Mouse (Mus musculus) liver, embryonic 14.5 days (tissue): Measurements from ENCODE around the gene Heatr5a.

Experiments
- CTCF ChIP-seq: IDR thresholded peaks from 2 replicates; pipeline ENCODE4 v1.5.1; 2016; ENCODE audit warnings: antibody characterized with exemption, low read depth, control low read depth
- EP300 ChIP-seq: IDR thresholded peaks from 2 replicates; pipeline ENCODE4 v1.6.1; 2016; ENCODE audit warnings: antibody characterized with exemption, low read depth

DNA sequence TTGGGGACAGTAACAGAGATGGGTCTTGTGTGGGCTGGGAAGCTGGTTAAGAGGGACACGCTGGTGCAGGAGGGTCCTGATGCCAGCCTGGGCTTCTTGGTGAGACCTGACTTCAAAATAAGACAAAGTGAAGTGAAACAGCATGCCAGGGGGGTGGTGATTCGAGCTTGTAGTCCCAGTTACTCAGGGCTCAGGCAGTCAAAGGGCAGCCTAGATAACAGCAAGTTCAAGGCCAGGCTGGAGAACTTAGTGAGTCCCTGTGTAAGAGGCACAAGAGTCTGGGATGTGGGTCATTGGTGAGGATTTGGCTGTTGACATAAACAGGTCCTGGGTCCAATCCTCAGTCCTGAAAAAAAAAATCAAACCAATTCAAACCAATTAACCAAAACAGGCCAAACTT lies 53.9 kb downstream of the Heatr5a start:
- no peak for TF ChIP-seq CTCF
- no peak for TF ChIP-seq EP300
